Mouse (Mus musculus) CD4-positive helper T cell, adult 2 months (primary cell): ENCODE data around the gene Mark1.

ENCODE experiments used
- DNase-seq: peaks from one replicate; pipeline ENCODE4 v3.0.0-alpha.2; 2012; ENCODE audit warnings: low read depth, missing footprints, low spot score

The Mark1 gene

GRCm38 (mm10) chr1:184999071-184999750, at the start of gene Mark1:
Mark1 (minus strand) TSS chr1:184999570.
- no peak for DNase-seq

GRCm38 (mm10) chr1:185047516-185048247, 48.3 kb upstream of the Mark1 start:
- DNase-seq = no peak

- DNase-seq = no peak
Observed at GRCm38 (mm10) chr1:185046513-185046912, 47.1 kb upstream of the Mark1 start.

GRCm38 (mm10) chr1:185038183-185038686, 38.9 kb upstream of the Mark1 start:
- no peak for DNase-seq

GRCm38 (mm10) chr1:185030565-185030964, 31.2 kb upstream of the Mark1 start:
- DNase-seq = no peak

GRCm38 (mm10) chr1:185020429-185021168, 21.2 kb upstream of the Mark1 start:
- no peak for DNase-seq

GRCm38 (mm10) chr1:185012566-185012965, 13.2 kb upstream of the Mark1 start:
- DNase-seq = no peak

- DNase-seq = no peak
Observed at GRCm38 (mm10) chr1:185007066-185007465, 7.7 kb upstream of the Mark1 start.

- DNase-seq = no peak
Observed at GRCm38 (mm10) chr1:184999780-185000599, 620 bp upstream of the Mark1 start.

GRCm38 (mm10) chr1:184998631-184999030, 739 bp downstream of the Mark1 start:
- no peak for DNase-seq

- DNase-seq = no peak
Observed at GRCm38 (mm10) chr1:184998161-184998560, 1.2 kb downstream of the Mark1 start.

GRCm38 (mm10) chr1:184997466-184997865, 1.9 kb downstream of the Mark1 start:
- no peak for DNase-seq

GRCm38 (mm10) chr1:184995335-184995734, 4.0 kb downstream of the Mark1 start:
- DNase-seq = no peak

GRCm38 (mm10) chr1:184991191-184991590, 8.2 kb downstream of the Mark1 start:
- DNase-seq = no peak

GRCm38 (mm10) chr1:184986748-184987147, 12.6 kb downstream of the Mark1 start:
- DNase-seq = no peak

- DNase-seq = no peak
Observed at GRCm38 (mm10) chr1:184984723-184985122, 14.6 kb downstream of the Mark1 start.

GRCm38 (mm10) chr1:184983751-184984150, 15.6 kb downstream of the Mark1 start:
- DNase-seq = no peak

GRCm38 (mm10) chr1:184972214-184972776, 27.1 kb downstream of the Mark1 start:
- no peak for DNase-seq

- DNase-seq = no peak
Observed at GRCm38 (mm10) chr1:184969374-184969773, 30.0 kb downstream of the Mark1 start.

GRCm38 (mm10) chr1:184965682-184966360, 33.5 kb downstream of the Mark1 start:
- no peak for DNase-seq
